Mouse (Mus musculus) CD4-positive, CD25-positive, alpha-beta regulatory T cell, adult 9 weeks (primary cell): ENCODE measurements around the gene 4921507P07Rik. TPM values are rescaled to one million over a fixed set of nuclear protein-coding genes. Genes with fewer than 3 reads are reported as not detected.

Source experiments
- polyA plus RNA-seq: library from polyadenylated mRNA; unstranded; fragments of 100-300 nt; shearing (Covaris generic); gene quantifications from one replicate; pipeline ENCODE4 v1.2.1, GENCODE M21; 2017

The 4921507P07Rik gene
- 0.65 TPM for polyA plus RNA-seq

DNA sequence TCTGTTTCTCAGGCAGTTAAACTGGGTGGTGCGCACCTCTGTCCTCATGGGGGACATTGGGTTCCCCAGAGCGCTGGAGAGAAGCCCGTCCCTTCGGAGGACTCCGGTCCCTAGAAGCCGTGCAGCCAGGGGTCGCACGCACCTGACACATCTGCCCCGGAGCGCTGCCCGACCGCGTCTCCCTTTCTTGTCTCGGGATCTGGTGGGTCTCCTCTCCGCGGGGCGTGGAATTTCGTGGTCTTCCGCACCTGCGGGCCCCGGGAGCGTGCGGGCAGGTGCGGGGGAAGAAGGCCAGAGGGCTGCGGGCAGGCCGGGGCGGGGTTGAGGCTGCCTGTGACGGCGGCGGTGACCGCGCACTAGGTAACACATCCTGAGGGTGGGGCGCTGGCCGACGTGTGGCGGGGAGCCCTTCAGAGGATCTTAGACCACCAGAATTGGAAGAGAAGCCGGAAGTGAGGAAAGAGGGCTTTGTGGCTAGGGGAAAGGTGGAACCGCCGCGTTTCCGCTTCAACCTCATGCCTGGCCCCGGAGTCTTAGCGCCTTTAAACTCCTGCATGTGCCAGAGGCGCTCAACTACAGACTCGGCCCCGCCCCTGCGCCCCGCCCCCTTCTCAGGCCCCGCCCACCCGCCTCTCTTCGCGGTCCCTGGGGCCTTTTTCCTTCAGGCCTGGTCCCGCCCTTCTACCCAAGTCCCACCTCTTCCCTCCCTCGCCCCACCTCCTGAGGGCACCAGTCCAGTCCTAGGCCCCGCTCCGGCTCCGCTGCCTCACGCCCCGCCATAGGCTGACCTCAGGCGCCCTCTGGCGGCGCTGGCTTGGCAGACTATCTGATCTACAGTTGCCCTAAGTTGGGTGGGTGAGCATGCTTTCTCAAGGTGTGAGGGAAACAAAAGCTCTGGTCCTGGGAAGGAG is at the start of gene 4921507P07Rik:
4921507P07Rik (minus strand) TSS at position 332 of the 911 bp plus-strand sequence.

DNA sequence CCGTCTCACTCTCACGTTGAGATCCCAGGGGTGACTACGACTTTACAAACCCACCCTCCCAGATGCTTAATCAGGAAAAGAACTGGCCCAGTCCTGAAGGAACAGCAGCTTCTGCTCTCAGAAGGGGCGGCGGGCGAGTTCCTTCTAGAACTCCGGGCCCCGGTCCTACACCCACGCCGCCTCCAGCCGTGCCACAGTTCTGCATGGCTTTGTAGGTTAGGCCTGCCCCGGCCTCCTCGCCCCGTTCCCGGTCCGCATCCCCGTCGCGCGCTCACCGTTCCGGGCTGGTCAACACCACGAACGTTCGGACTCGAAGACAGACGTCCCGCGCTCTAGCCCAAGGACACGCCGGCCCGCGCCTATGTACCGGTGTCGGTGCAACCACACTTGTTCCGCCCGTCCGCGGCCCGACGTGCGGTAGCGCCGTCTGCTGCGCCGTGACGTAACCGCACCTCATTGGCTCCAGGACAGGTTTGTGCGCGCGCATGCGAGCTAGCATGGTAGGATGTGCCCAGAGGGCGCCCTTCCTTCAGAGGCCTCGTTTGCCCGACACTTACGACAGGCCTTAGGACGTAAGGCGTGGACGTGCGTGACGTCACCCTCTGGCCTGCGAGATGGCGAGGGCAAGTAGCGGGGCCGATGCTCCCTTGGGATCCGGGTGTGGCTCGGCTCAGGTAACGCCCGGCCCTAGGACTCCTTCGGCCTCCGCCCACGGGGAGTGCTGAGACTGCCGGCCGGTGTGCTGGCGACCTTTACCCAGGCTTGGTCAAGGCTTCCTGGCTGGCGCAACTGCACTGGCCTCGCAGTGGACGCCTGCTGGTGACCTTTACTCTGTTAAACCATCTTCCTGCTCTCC is 30.1 kb downstream of the 4921507P07Rik start, which contains the start of gene Cycs:
Cycs (minus strand) TSS at position 398 of the 856 bp plus-strand sequence.

Other genes with a start within 250 kb of the 4921507P07Rik start
- 50.3 TPM for gene Osbpl3, start 140.4 kb downstream of the 4921507P07Rik start, polyA plus RNA-seq
- gene Cycs, start 30.1 kb downstream of the 4921507P07Rik start, polyA plus RNA-seq: 29.6 TPM
- not detected for gene Npvf, start 57.8 kb upstream of the 4921507P07Rik start, polyA plus RNA-seq